Mouse (Mus musculus): ENCODE data around the gene Vmn1r115. TPM values are rescaled to one million over a fixed set of nuclear protein-coding genes. Genes with fewer than 3 reads are reported as not detected.
"Not testable (repeated sequence)": the region's sequence is repeated elsewhere in the genome, so short reads cannot be mapped to it uniquely, and the experiment has no call there.

Gene Vmn1r115
- polyA plus RNA-seq (2012; rRNA removed) (not detected in 2 replicates), polyA plus RNA-seq (2014; fragmentation: Nextera tagmentation; extraction: Ambion mirVana) (not detected in 2 replicates)

DNA sequence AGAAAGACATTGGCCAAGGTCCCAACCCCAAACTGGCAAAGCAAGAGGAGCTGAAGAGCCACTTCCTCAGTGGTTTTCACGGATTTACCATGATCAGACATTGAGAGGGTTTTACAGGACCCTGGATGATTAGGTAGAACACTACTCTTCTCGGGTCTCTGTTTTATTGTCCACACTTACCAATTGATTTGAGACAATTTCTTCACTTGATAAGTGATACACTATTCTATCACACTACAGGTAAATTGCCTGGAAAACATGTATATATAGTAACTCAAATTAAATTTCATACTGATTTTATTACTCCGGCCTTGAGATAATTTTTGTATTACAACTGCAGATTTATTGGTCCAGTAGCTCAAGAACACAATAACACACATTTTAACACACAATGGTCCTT is at the start of gene Vmn1r115:
Gene Vmn1r115 (minus strand): TSS at position 101 of the 400 bp plus-strand sequence.
- H3K4me3 ChIP-seq (ENCODE audit: insufficient read depth in 1 of 2, low read depth in 2 of 2, low read length in 2 of 2); DNase-seq (ENCODE audit: low read depth in 3 of 3, low spot score in 3 of 3); H3K9ac ChIP-seq (replicated peaks); H3K27ac ChIP-seq; H3K36me3 ChIP-seq (replicated peaks; ENCODE audit: control insufficient read depth, insufficient read depth, low read depth); ATAC-seq (ENCODE audit: insufficient read depth); H3K27me3 ChIP-seq (ENCODE audit: control insufficient read depth, insufficient read depth, low read length); H3K9me3 ChIP-seq (ENCODE audit: control insufficient read depth, low read length); H3K4me2 ChIP-seq (ENCODE audit: low read depth); H3K4me1 ChIP-seq (replicated peaks; ENCODE audit: control insufficient read depth in 2 of 2, insufficient read depth in 2 of 2, low read length in 1 of 2): not testable (repeated sequence)
- 83% methylated on average over 1 of the region's 3 CpGs for WGBS (ENCODE audit: insufficient replicate concordance)

DNA sequence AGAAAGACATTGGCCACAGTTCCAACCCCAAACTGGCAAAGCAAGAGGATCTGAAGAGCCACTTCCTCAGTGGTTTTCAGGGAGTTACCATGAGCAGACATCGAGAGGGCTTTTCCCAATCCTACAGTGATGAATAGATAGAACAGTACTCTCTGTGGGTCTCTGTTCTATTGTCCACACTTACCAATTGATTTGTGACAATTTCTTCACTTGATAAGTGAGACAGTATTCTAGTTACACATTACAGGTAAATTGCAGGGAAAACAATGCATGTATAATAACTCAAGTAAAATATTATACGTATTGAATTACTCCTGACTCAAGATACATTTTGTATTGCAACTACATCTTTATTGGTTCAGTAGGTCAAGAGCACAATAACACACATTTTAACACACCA is 39.2 kb upstream of the Vmn1r115 start, which contains the start of gene Vmn1r117:
Gene Vmn1r117 (minus strand): TSS at position 101 of the 400 bp plus-strand sequence.
- ATAC-seq (ENCODE audit: insufficient read depth); H3K36me3 ChIP-seq (replicated peaks; ENCODE audit: control insufficient read depth, insufficient read depth, low read depth); H3K9me3 ChIP-seq (ENCODE audit: control insufficient read depth, low read length); H3K4me2 ChIP-seq (ENCODE audit: low read depth); DNase-seq (ENCODE audit: low read depth in 3 of 3, low spot score in 3 of 3); H3K27ac ChIP-seq; H3K4me1 ChIP-seq (replicated peaks; ENCODE audit: control insufficient read depth in 2 of 2, insufficient read depth in 2 of 2, low read length in 1 of 2); H3K4me3 ChIP-seq (ENCODE audit: insufficient read depth in 1 of 2, low read depth in 2 of 2, low read length in 2 of 2); H3K27me3 ChIP-seq (ENCODE audit: control insufficient read depth, insufficient read depth, low read length); H3K9ac ChIP-seq (replicated peaks): not testable (repeated sequence)
- no CpG with 5 or more reads among the region's 2 CpGs for WGBS (ENCODE audit: insufficient replicate concordance)

DNA sequence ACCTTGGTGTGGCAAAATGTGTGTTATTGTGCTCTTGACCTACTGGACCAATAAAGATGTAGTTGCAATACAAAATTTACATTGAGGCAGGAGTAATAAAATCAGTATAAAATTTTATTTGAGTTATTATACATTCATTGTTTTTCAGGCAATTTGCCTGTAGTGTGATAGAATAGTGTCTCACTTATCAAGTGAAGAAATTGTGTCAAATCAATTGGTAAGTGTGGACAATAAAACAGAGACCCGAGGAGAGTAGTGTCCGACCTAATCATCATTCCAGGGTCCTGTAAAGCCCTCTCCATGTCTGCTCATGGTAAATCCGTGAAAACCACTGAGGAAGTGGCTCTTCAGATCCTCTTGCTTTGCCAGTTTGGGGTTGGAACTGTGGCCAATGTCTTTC is 27.2 kb upstream of the Vmn1r115 start, which contains the start of gene Vmn1r116:
Gene Vmn1r116 (plus strand): TSS at position 301 of the 400 bp plus-strand sequence.
- not testable (repeated sequence) for ATAC-seq (ENCODE audit: insufficient read depth); H3K4me3 ChIP-seq (ENCODE audit: insufficient read depth in 1 of 2, low read depth in 2 of 2, low read length in 2 of 2); H3K27me3 ChIP-seq (ENCODE audit: control insufficient read depth, insufficient read depth, low read length); H3K4me1 ChIP-seq (replicated peaks; ENCODE audit: control insufficient read depth in 2 of 2, insufficient read depth in 2 of 2, low read length in 1 of 2); H3K4me2 ChIP-seq (ENCODE audit: low read depth); H3K9ac ChIP-seq (replicated peaks); DNase-seq (ENCODE audit: low read depth in 3 of 3, low spot score in 3 of 3); H3K27ac ChIP-seq; H3K36me3 ChIP-seq (replicated peaks; ENCODE audit: control insufficient read depth, insufficient read depth, low read depth); H3K9me3 ChIP-seq (ENCODE audit: control insufficient read depth, low read length)
- WGBS (ENCODE audit: insufficient replicate concordance) = 38% methylated on average over 3 of the region's 3 CpGs

DNA sequence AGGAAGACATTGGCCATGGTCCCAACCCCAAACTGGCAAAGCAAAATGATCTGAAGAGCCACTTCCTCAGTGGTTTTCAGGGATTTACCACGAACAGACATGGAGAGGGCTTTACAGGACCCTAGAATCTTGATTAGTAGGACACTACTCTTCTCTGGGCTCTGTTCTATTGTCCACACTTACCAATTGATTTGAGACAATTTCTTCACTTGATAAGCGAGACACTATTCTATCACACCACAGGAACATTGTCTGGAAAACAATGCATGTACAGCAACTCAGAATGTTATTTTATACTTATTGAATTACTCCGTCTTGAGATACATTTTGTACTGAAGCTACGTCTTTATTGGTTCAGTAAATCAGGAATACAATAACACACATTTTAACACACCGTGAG is 32.7 kb downstream of the Vmn1r115 start, which contains the start of gene Vmn1r114:
Gene Vmn1r114 (minus strand): TSS at position 101 of the 400 bp plus-strand sequence.
- not testable (repeated sequence) for DNase-seq (ENCODE audit: low read depth in 3 of 3, low spot score in 3 of 3); ATAC-seq (ENCODE audit: insufficient read depth)
- WGBS (ENCODE audit: insufficient replicate concordance) = no CpG with 5 or more reads among the region's 5 CpGs

More for the DNA sequence above, 32.7 kb downstream of the Vmn1r115 start, which contains the start of gene Vmn1r114:
- not testable (repeated sequence) for H3K9ac ChIP-seq (replicated peaks); H3K27ac ChIP-seq; H3K36me3 ChIP-seq (replicated peaks; ENCODE audit: control insufficient read depth, insufficient read depth, low read depth); H3K27me3 ChIP-seq (ENCODE audit: control insufficient read depth, insufficient read depth, low read length); H3K4me2 ChIP-seq (ENCODE audit: low read depth); H3K9me3 ChIP-seq (ENCODE audit: control insufficient read depth, low read length); H3K4me3 ChIP-seq (ENCODE audit: insufficient read depth in 1 of 2, low read depth in 2 of 2, low read length in 2 of 2); H3K4me1 ChIP-seq (replicated peaks; ENCODE audit: control insufficient read depth in 2 of 2, insufficient read depth in 2 of 2, low read length in 1 of 2)

Other genes starting within 250 kb of the Vmn1r115 start
- gene Gm4513, start 246.0 kb downstream of the Vmn1r115 start, polyA plus RNA-seq (2012; rRNA removed) = not detected in 2 replicates
- not detected in 2 replicates for gene Gm4513, start 246.0 kb downstream of the Vmn1r115 start, polyA plus RNA-seq (2014; fragmentation: Nextera tagmentation; extraction: Ambion mirVana)
- not detected in 2 replicates for gene Vmn1r107, start 176.1 kb downstream of the Vmn1r115 start, polyA plus RNA-seq (2012; rRNA removed)
- gene Vmn1r107, start 176.1 kb downstream of the Vmn1r115 start, polyA plus RNA-seq (2014; fragmentation: Nextera tagmentation; extraction: Ambion mirVana) = not detected in 2 replicates
- not detected in 2 replicates for gene Vmn1r111, start 141.8 kb downstream of the Vmn1r115 start, polyA plus RNA-seq (2012; rRNA removed)
- gene Vmn1r111, start 141.8 kb downstream of the Vmn1r115 start, polyA plus RNA-seq (2014; fragmentation: Nextera tagmentation; extraction: Ambion mirVana) = not detected in 2 replicates
- gene Gm10668, start 114.4 kb downstream of the Vmn1r115 start, polyA plus RNA-seq (2012; rRNA removed) = not detected in 2 replicates
- gene Gm10668, start 114.4 kb downstream of the Vmn1r115 start, polyA plus RNA-seq (2014; fragmentation: Nextera tagmentation; extraction: Ambion mirVana) = not detected in 2 replicates
- gene Vmn1r112, start 73.8 kb downstream of the Vmn1r115 start, polyA plus RNA-seq (2012; rRNA removed) = not detected in 2 replicates
- gene Vmn1r112, start 73.8 kb downstream of the Vmn1r115 start, polyA plus RNA-seq (2014; fragmentation: Nextera tagmentation; extraction: Ambion mirVana) = not detected in 2 replicates
- gene Vmn1r113, start 57.7 kb downstream of the Vmn1r115 start, polyA plus RNA-seq (2012; rRNA removed) = not detected in 2 replicates
- gene Vmn1r113, start 57.7 kb downstream of the Vmn1r115 start, polyA plus RNA-seq (2014; fragmentation: Nextera tagmentation; extraction: Ambion mirVana) = not detected in 2 replicates
- not detected in 2 replicates for gene Vmn1r114, start 32.8 kb downstream of the Vmn1r115 start, polyA plus RNA-seq (2012; rRNA removed)
- gene Vmn1r114, start 32.8 kb downstream of the Vmn1r115 start, polyA plus RNA-seq (2014; fragmentation: Nextera tagmentation; extraction: Ambion mirVana) = not detected in 2 replicates
- not detected in 2 replicates for gene Vmn1r116, start 27.3 kb upstream of the Vmn1r115 start, polyA plus RNA-seq (2012; rRNA removed)
- gene Vmn1r116, start 27.3 kb upstream of the Vmn1r115 start, polyA plus RNA-seq (2014; fragmentation: Nextera tagmentation; extraction: Ambion mirVana) = not detected in 2 replicates
- not detected in 2 replicates for gene Vmn1r117, start 39.1 kb upstream of the Vmn1r115 start, polyA plus RNA-seq (2012; rRNA removed)
- gene Vmn1r117, start 39.1 kb upstream of the Vmn1r115 start, polyA plus RNA-seq (2014; fragmentation: Nextera tagmentation; extraction: Ambion mirVana) = not detected in 2 replicates
- gene Vmn1r118, start 67.4 kb upstream of the Vmn1r115 start, polyA plus RNA-seq (2012; rRNA removed) = not detected in 2 replicates
- gene Vmn1r118, start 67.4 kb upstream of the Vmn1r115 start, polyA plus RNA-seq (2014; fragmentation: Nextera tagmentation; extraction: Ambion mirVana) = not detected in 2 replicates
- not detected in 2 replicates for gene Vmn1r119, start 167.5 kb upstream of the Vmn1r115 start, polyA plus RNA-seq (2012; rRNA removed)
- not detected in 2 replicates for gene Vmn1r119, start 167.5 kb upstream of the Vmn1r115 start, polyA plus RNA-seq (2014; fragmentation: Nextera tagmentation; extraction: Ambion mirVana)
- gene Vmn1r120, start 208.8 kb upstream of the Vmn1r115 start, polyA plus RNA-seq (2012; rRNA removed) = not detected in 2 replicates
- gene Vmn1r120, start 208.8 kb upstream of the Vmn1r115 start, polyA plus RNA-seq (2014; fragmentation: Nextera tagmentation; extraction: Ambion mirVana) = not detected in 2 replicates